Mouse (Mus musculus) frontal cortex, postnatal 25 days (tissue): ENCODE results near the gene Trit1.

Experiments
- DNase-seq, 2 experiments: peaks; one replicate each; pipeline ENCODE4 v3.0.0; 2022; ENCODE audit warnings: low spot score in 2 of 2

Gene Trit1

GRCm38 (mm10) chr4:123050681-123051211, 34.3 kb downstream of the Trit1 start:
- peak in 1 of 2 experiments; percentile 50 for DNase-seq

GRCm38 (mm10) chr4:123053179-123053578, 36.8 kb downstream of the Trit1 start:
- DNase-seq = peak; percentile 27 to 31

GRCm38 (mm10) chr4:123054172-123054790, 37.9 kb downstream of the Trit1 start:
- no peak for DNase-seq

GRCm38 (mm10) chr4:123056560-123057109, 40.2 kb downstream of the Trit1 start:
- DNase-seq = no peak

GRCm38 (mm10) chr4:123057957-123058356, 41.6 kb downstream of the Trit1 start:
- no peak for DNase-seq

- no peak for DNase-seq
Measured at GRCm38 (mm10) chr4:123061744-123062143, 45.3 kb downstream of the Trit1 start.

GRCm38 (mm10) chr4:123068646-123069045, 52.2 kb downstream of the Trit1 start:
- DNase-seq = no peak

- DNase-seq = no peak
Measured at GRCm38 (mm10) chr4:123071266-123071966, 55.0 kb downstream of the Trit1 start.

- no peak for DNase-seq
Measured at GRCm38 (mm10) chr4:123076928-123077327, 60.5 kb downstream of the Trit1 start.

- DNase-seq = no peak
Measured at GRCm38 (mm10) chr4:123078231-123078630, 61.8 kb downstream of the Trit1 start.

- no peak for DNase-seq
Measured at GRCm38 (mm10) chr4:123080791-123081190, 64.4 kb downstream of the Trit1 start.

GRCm38 (mm10) chr4:123082283-123083163, 66.1 kb downstream of the Trit1 start:
- peak; percentile 36 to 50 for DNase-seq

GRCm38 (mm10) chr4:123083323-123083902, 67.0 kb downstream of the Trit1 start:
- no peak for DNase-seq

GRCm38 (mm10) chr4:123085290-123085689, 68.9 kb downstream of the Trit1 start:
- no peak for DNase-seq

- DNase-seq = no peak
Measured at GRCm38 (mm10) chr4:123086381-123086780, 70.0 kb downstream of the Trit1 start.

- DNase-seq = no peak
Measured at GRCm38 (mm10) chr4:123092621-123093020, 76.2 kb downstream of the Trit1 start.

- DNase-seq = no peak
Measured at GRCm38 (mm10) chr4:123093064-123093776, 76.8 kb downstream of the Trit1 start.

- no peak for DNase-seq
Measured at GRCm38 (mm10) chr4:123093869-123094268, 77.5 kb downstream of the Trit1 start.
